Mouse (Mus musculus) brain, adult 2 months (tissue): ENCODE data around the gene Tifa.
"Not testable (repeated sequence)": the region's sequence is repeated elsewhere in the genome, so short reads cannot be mapped to it uniquely, and the experiment has no call there.

ENCODE experiments used
- DNase-seq: peaks from one replicate; pipeline ENCODE4 v3.0.0; 2011; ENCODE audit warnings: low read depth, low spot score

Gene Tifa

DNA sequence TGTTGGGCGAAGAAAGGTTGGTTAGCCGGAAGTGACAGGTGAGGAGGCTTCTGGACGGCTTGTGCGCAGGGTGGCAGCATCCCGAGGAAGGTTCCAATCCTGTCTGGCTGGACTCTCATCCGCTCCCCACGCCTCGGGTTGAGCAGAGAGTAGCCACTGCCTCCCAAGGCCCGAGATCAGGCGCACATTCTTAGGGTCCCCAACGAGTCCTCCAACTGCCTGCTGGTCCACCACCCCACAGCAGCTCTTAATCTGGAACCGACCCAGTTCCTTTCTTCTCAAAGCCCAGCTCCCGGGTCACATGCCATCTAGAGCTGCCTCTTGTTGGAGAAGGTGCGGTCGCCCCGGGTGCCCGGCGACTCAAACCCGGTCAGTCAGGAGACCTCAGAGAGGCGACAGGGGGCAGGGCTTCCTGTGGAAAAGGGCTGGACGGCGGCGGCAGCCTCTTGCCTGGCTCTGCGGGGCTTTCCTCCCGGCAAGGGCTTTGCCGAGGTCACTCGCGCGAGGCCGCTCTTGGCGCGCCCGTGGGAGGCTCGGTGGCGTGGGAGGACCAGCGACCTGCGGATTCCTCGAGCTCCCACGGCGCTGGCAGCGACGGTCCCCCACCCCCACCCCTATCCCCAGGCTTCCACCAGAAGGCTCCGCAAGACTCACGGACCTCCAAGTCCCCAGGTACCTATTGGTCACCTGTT is at the start of gene Tifa:
Gene Tifa, plus strand, starts transcription at position 306 of the 692 bp plus-strand sequence.
- DNase-seq: peak; percentile 45

DNA sequence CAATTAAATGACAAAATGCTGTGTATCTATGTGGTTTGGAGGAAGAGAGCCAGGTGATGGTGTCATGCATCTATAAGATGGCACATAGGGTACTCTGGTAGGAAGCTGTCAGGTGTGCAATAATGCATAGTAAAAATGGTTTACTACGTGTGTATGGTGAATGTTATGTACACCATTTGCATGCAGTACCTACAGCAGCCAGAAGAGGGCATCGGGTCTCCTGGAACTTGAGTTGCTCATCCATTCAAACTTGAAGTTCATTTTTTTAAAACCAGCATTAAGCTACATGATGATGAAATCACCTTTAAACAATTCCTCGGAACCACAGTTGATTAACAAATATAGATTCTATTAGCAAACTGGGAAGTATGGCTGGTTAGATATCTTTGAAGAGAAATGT is 48.1 kb upstream of the Tifa start:
- no peak for DNase-seq

DNA sequence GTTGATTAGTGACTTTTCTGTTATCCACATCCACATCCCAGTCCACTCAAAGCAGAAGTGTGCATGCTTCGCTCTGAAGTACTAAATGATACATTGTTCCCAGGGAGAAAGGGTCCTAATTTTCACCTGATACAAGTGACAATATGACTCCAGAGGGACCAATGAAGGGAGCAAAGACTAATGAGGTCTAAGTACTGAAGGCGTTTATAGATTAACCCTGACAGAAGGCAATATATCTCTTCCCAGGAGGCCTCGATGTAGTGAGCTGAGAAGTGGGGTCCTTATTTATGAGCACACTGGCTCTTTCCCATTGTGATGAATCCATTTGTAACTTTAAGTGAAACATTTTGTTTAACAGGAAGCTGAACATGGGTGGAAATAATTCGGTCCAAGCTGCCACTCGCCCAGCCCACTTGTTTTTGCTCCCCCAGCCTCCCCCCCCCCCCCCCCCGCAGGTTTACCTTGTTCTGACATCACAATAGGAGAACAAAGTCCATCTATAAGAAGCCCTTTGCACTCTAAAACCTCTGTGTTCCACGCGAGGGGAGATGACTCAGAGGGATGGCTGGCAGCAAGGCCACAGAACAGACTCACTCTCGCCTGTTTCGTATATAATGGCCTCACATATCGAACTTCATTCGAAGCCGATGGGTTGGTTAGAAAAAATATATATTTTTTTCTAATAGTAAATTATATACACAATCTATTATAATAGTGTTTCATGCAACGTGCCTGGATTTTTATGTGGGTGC is 45.8 kb upstream of the Tifa start:
- DNase-seq: no peak

DNA sequence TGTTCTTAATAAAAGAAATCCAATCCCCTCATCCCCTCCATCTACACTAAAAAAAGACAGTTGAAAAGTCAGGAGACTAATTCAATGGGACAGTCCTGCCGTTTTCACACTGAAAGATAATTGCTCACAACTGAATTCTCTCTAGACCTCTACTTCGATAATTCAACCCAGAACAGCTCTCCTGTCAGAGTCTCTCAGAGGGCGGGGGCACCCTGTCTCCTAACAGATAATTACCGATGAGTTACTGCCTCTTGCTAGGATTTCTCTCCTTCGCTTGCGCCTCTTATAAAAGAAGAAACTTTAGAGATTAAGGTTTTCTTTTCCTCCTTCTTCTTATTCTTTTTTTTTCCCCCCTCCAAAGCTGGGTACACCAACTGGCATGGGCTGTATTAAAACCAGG is 44.1 kb upstream of the Tifa start:
- no peak for DNase-seq

DNA sequence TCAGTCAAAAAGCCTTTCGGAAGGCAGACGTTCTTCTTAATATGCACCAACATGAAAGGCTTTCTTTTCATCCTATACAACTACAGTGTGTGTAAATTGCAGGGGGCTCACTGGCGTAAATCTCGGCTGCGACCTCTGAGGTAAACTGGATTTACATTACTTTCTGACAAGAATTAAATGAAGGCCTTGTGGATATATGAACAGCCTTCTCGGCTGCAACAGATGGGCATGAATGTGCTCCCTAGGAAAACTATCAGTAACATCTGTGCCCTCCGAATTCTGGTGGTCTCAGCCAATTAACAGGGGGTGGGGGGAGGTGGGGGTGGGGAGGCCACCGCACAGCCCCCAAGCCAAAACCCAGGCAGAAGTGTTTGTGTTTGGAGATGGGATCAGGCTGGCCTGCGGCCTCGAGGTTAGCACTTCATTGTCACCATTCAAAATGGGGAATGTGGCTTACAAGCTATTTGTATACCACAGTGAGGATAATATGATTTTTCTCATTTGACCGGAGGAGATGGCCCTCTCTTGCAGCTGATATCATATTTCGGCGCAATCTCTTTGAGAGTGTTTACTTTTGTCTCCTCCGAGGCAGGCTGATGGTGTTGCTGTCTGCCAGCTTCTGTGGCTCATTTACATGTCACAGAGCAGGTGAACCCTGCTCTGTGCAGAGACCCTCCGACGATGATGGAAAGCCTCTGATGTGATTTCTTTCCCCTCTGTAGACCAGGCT is 43.5 kb upstream of the Tifa start:
- no peak for DNase-seq

DNA sequence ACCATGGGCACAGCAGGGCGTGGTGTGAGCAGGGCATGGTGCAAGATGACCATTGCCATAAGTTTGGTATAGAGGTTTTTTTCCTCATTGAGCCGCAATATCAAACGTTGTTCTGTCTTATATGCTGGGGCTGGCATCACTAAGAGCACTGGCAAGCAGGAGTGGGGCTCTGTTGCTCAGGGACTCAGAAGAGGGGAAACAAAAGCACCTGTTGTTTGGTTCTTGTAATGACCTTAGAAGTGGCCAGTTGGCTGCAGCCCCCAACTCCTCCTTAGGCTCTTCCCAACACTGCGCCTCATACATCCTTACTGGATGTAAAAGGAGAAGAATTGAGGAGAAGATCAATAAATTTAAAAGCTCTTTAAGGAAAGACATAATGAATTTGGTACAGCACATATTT is 41.0 kb upstream of the Tifa start:
- no peak for DNase-seq

DNA sequence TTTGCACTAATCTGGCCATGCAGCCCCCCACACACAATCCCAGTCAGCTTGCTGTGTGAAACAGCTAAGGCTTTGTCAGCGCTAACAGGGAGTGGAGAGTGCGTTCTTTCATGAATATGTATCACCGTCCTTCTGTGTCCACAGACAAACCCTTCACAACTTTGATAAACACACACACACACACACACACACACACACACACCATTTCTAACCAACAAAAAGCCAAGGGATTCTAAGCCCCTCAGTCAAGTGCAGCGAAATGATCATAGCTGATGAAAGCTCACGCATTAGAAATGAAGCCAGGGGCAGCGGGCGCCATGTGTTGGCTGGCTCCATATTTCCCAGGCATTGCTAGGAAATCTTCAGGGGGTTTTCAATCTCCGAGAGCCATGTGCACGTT is 40.3 kb upstream of the Tifa start:
- DNase-seq: no peak

DNA sequence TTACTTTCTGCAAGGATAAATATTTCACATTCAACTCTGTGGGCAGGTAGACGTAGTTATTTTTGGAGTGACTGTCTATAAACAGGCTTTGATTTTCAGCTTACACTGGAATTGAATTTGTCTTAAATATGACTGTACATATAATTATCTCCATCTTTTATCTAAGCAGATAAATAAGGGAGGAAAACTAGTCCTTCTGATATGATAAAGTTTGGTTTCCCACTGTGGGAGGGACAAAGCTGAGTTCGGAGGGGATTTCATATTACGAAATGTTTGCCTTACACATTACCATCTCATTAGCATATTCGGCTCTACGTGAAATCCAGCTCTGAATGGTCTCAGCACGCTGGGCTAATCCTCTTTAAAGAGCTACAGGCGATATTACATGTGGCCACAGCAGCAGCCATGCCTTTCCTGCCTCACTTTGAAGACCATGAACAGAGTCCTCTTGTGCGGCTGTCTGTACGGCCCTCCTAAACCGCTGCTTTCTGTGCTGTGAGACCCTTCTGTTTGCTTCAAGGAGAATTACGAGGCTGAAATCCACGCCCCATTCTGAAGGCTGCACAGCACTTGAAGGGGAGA is 39.5 kb upstream of the Tifa start:
- no peak for DNase-seq

DNA sequence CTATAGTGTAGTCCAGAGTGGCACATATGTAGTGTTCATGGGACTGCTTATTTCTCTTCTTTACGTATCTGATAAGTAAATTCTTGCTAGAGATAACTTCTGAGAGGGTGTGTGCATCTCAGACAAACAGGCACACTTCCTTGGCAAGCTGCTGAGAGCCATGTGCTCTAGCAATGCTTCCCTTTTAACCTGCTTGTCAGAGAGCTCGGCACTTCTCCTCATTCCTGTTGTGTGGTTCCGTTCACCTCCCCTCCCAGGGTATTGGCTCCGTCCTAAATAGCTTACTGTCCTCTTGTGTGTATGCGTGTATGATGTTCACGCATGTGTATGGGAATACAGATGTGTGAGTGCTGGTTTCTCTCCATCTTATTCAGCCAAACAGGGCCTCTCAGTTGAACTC is 33.1 kb upstream of the Tifa start:
- no peak for DNase-seq

DNA sequence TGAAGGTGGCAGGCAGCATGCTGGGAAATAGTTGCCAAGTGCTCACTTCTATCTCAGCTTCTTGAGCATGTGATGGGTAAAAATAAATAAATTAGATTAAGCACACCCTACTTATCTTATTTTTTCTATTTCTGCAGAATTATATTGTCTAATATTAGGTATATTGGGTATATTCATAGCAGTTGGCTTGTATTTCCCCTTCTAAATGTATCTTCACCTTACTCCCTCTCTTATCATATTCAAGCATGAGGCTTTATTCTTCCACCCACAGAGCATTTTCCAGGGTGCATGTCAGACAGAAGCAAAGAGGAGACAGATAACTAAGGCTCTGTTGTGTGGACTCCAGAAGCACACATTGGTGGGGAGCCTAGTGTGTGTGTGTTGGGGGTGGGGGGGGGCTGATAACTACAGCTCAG is 31.7 kb upstream of the Tifa start:
- no peak for DNase-seq

DNA sequence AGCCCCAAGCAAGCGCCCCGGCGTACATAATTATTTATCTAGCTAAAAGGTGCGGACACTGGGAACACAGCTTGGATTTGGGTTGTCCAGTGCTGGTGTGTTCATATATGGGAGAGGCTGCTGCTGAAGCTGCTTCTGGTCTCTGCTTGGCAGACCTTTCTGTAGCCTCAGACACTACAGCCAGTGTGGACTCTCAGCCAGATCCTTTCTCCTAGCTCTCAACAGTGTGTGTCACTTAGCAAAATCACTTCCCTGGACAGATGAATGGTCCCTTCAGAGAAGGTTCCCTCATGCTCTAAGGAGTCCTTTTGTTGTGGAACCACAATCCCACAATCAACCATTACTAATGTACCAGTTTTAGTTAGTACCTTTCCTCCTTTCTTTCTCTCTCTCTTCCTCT is 30.8 kb upstream of the Tifa start:
- no peak for DNase-seq

DNA sequence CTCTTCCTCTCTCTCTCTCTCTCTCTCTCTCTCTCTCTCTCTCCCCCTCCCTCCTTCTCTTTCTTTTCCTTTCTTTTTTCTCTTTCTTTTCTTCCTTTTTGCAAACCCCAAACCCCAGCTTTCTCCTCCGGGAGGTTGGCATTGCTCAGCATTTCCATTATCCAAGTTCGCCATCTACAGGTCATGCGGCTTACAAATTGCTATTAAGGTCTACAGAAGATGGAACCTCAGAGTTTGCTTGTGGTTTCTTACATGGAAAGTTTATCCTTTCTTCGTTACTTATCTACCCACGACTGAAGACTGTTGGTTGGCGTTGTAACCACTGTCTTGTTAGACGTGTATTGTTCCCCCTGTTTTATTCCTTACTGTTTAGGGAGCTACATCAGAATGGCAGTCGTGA is 30.4 kb upstream of the Tifa start:
- DNase-seq: peak; percentile 65

DNA sequence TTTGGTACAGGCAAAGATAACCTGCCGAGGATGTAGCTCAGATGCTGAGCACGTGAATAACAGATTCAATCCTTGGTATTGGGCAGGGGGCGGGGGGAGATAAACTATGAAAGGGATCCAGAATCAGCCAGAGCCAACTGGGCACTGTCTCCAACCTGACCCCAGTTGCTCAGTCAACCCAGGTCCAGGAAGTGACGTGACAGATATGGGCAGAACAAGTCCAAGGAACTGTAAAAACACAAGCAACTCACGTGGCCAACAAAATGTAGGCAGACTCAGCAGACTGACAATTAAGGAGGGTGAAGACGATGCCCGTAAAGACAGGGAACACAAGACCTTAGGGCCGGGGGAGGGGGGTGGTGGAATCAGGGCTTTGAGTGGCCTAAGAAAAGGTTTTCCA is 27.2 kb upstream of the Tifa start:
- no peak for DNase-seq

DNA sequence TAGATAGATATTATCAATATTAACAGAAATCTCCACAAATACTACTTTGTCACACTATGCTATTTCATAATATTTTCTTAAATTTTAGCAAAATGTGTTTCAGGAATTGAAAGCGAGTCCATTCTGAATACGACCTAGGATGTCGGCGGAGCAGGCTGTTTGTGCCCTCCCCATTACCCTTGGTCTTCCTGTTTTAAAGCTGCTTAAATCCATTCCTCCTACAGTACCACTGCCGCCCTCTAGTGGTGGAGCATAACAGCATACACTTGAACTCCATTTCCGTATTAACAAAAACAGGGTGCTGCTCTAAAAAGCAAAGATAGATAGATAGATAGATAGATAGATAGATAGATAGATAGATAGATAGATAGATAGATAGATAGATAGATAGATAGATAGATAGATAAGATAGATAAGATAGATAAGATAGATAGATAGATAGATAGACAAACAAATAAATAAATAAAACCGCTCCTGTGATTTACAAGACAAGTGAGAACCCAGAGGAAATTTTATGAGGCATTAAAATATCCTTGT is 26.5 kb upstream of the Tifa start:
- peak; percentile 88 for DNase-seq

DNA sequence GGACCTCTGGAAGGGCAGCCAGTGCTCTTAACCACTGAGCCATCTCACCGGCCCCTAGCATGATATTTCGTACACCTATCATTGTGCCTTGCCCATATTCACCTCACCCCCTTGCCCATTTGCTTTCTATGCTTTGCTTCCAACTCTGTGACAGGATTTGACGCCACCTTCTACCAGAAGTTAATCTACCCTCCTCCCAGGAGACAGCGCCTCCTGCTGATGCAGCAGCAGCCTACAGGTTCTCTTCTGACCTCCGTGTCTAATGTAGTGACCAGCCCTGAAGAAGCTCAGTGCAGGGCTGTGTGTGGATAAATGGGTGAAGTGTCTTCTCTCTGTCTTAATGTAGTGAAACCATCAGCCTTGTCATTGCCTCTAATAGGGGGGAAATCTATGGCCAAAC is 25.1 kb upstream of the Tifa start:
- DNase-seq: no peak

DNA sequence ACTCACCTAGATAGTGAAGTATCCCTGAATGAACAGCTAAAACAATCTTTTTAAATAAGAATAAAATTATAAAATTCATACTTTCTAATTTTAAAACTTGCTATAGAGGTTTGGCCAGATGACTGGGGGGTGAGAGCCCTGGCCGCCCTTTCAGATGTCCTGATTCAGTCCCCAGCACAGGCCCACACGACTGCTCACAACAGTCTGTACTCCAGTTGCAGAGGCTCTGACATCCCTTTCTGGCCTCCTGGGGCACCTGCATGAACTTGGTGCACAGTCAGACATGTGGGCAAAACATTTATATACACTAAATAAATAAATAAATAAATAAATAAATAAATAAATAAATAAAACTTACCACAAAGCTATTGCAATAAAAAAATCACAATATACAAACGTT is 23.6 kb upstream of the Tifa start:
- no peak for DNase-seq

DNA sequence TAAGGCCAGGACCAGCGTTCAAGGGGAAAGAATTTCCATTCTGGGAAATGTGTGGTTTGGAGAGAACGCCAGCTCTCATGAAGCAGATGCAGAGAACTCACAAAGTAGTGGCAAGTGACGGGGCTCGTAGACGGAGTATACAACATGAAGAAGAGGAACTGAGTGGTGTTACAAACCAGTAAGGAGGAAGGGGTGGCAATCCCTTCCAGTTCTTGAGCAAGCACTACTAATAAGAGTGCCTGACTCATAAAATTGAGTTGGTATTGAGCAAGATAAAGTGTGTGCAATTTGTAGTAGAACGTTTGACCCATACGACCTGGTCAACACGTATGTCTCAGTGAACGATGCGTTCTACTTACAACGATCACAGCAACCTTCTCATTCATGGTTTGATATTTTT is 20.5 kb upstream of the Tifa start:
- DNase-seq: no peak

DNA sequence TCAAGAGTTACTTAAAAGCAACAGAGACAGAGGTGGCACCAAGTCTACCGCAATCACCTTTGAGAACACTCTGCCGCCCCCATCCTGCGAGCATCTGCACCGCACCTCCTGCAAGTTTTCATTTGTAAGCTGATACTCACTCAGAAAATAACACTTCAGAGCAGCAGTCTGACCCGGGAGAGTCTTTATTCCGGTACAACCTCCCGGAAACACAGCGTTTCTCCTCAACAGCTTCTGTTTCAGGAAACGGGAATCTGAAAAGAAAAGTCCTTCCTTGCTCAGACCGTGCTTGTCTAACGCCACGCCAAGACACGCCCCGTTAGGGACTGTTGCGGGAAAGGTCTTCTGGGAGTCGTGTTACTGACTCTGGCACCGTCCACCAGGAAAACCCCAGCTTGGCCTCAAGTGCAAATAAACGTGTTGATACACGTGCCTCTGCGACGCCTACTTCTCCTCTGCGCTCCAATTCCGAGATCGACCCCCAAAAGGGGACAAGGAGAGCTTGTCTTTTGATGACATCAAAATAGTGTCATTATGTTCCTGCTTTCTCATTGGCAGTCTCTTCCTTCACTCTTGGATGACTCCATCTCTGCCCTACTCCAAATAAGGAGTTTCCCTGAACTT is 9.5 kb upstream of the Tifa start, which contains the start of gene Alpk1:
Gene Alpk1, minus strand, starts transcription at position 507 of the 624 bp plus-strand sequence.
- peak; percentile 59 for DNase-seq

DNA sequence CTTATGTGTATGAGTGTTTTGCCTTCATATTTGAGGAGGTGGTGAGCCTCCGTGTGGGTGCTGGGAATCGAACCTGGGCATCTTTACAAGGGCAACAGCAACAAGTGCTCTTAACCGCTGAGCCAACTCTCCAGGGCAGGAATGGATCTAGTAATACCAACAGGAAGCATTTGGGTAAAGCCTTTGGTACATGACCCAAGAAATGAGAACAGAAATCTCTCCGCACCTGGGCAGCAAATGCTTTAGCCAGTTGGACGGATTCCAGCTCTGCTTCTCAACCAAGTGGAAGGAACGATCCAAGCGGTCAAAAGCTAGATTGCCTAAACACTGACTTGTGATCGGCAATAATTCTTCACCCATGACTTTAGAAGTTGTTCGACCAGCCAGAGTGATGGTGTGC is 8.7 kb upstream of the Tifa start:
- DNase-seq: no peak

DNA sequence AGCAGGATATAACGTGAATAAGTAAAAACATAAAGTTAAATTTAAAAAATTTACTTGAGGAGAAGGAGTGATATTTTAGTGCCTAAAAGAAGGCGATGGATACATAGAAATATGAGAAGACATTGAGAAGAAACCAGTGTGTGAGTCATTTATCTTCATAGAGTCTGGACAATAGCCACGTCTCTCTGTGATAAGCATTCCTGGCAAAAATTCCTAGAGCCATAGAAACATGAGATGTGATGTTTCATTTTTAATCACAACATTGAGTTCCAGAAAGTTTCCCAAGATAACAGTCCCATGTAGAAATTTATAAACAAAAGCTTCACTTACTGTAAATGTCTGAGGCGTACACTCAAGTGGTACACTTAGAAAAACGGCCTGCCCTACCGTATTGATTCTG is 6.7 kb upstream of the Tifa start:
- no peak for DNase-seq

DNA sequence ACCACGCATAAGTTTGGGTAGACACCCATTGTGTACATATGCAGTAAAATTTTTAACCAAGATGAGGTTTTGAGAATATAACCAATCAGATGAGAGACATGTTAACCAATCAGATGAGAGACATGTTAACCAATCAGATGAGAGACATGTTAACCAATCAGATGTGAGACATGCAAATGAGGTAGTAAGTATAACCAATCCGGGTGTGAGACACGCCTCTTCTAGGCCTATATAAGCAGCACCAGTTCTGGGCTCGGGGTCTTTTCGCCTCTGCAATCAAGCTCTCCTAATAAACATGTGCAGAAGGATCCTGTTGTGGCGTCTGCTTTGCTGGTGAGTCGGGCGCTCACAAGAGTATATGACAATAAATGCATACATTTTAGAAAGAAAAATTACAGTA is 5.9 kb upstream of the Tifa start:
- not testable (repeated sequence) for DNase-seq

DNA sequence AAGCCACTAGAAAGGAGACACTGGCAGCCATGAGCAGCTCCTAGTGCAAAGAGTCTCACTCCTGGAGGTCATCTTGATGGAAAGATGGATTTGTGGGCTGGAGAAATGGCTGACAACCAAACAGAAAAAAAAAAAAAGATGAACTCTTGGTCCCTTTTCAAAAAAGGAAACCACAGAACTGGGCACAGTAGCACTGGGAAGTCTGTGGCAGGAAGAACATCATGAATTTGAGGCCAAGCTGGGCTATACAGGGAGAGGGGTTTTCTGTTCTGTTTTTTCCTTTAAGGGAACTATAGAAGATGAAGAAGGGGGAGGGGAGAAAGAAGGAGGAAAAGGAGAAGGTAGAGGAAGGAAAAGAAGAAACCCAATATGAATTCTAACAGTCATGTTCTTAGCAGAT is 2.6 kb upstream of the Tifa start:
- no peak for DNase-seq
